Mouse (Mus musculus) embryonic fibroblast, embryonic 13.5 days (primary cell): ENCODE data around the gene Slc7a1.

Source experiments
- CTCF ChIP-seq: IDR thresholded peaks from 2 replicates; pipeline ENCODE4 v1.5.1; 2011; ENCODE audit warnings: mild to moderate bottlenecking, control low read depth, low read length, moderate library complexity, borderline replicate concordance; ENCODE audit not compliant: insufficient read depth
- POLR2A ChIP-seq: IDR thresholded peaks from 2 replicates; pipeline ENCODE4 v1.6.1; 2011; ENCODE audit warnings: low read depth, mild to moderate bottlenecking, control low read depth, low read length, moderate library complexity

DNA sequence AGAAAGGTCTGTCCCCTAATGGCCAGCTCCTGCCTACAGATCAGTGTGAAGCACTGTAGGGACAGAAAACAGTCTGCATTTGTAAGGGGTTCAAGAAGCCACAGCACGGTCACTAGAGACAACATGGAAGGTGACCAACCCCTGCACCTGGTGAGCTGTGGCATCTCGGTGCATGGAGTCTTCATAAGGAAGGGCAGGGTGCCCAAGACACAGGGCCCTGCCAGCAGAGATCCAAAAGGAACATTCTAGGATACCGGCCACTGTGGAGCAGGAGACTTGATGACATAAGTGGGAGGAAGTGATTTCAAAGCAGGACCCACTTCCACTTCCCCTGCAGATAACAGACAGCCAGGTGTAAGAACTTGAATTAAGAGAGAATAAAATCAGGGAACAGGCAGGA is 43.9 kb downstream of the Slc7a1 start:
- no peak for TF ChIP-seq POLR2A
- TF ChIP-seq CTCF: no peak
